Mouse (Mus musculus): ENCODE measurements around the gene Tada3. TPM values are rescaled to one million over a fixed set of nuclear protein-coding genes. Genes with fewer than 3 reads are reported as not detected.
A peak's percentile ranks its signal among the peaks of the same experiment; 100 is the strongest.

Tada3 gene
- polyA plus RNA-seq, 1 experiment from 2014 or later: 52.6 TPM

DNA sequence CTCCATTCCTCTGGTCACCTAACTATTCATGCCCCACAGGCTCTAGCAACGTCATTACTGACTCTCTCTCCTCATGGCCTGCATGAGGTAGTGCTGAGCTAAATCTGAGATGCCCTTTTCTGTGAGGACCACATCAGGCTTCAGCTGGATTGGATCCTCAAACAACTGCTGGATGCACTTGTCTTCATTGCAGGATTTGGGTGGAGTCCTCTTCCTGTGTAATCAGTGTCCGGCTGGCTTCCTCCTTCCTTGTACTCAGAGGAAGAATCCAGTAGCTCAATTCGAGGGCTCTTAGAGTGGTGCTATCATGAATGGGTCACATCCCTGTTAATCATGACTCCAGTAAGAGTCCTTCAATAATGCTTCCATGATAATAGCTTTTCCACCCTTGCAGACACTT, 24.0 kb downstream of the Tada3 start:
- no peak overlapping the region for H3K9ac ChIP-seq (ENCODE audit: low read length)
- H3K27me3 ChIP-seq (ENCODE audit: control insufficient read depth, insufficient read depth, low read depth, low read length): no peaks in the 10 kb centered on the region
- no peak overlapping the region for H3K4me3 ChIP-seq (ENCODE audit: low read length)
- WGBS: 60% methylated on average over 3 of the region's 3 CpGs
- H3K9me3 ChIP-seq (ENCODE audit: control insufficient read depth, low read length): no peaks in the 10 kb centered on the region
- no peak for ATAC-seq (ENCODE audit: low read depth)
- H3K4me2 ChIP-seq (ENCODE audit: low read depth, low read length): no peak overlapping the region
- H3K4me1 ChIP-seq (replicated peaks; ENCODE audit: control insufficient read depth, insufficient read depth, low read length): no peaks in the 10 kb centered on the region
- no peak overlapping the region for H3K27ac ChIP-seq (ENCODE audit: low read length)
- H3K36me3 ChIP-seq (ENCODE audit: control insufficient read depth, insufficient read depth, low read length): no peaks in the 10 kb centered on the region

GRCm38 (mm10) chr6:113352820-113353219, 24.9 kb downstream of the Tada3 start:
- no peak overlapping the region for H3K4me3 ChIP-seq (ENCODE audit: low read length)
- no peak overlapping the region for H3K4me2 ChIP-seq (ENCODE audit: low read depth, low read length)
- H3K27me3 ChIP-seq (ENCODE audit: control insufficient read depth, insufficient read depth, low read depth, low read length): no peaks in the 10 kb centered on the region
- 63% methylated on average over 3 of the region's 3 CpGs for WGBS
- H3K27ac ChIP-seq (ENCODE audit: low read length): no peak overlapping the region
- no peaks in the 10 kb centered on the region for H3K4me1 ChIP-seq (replicated peaks; ENCODE audit: control insufficient read depth, insufficient read depth, low read length)
- ATAC-seq (ENCODE audit: low read depth): no peak
- no peaks in the 10 kb centered on the region for H3K9me3 ChIP-seq (ENCODE audit: control insufficient read depth, low read length)
- H3K36me3 ChIP-seq (ENCODE audit: control insufficient read depth, insufficient read depth, low read length): no peaks in the 10 kb centered on the region
- H3K9ac ChIP-seq (ENCODE audit: low read length): no peak overlapping the region

DNA sequence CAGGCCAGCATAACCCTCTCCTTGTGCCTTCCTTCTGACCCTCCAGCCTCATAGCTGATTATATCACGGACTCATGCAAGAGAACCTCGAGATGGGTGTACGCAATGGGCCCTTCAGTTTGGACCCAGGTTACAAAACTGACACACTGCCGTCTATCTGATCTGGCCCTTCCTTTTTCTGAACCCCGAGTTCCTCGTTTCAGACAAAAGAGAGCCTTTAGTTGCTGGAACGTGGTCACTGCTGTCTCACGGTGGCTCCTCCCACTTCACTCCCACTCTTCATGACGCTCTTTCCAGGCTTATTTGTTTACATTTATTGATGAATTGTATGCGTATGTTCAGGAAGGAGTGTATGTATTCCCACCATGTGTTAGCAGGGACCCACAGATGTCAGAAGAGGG, 26.0 kb downstream of the Tada3 start:
- no peaks in the 10 kb centered on the region for H3K4me1 ChIP-seq (replicated peaks; ENCODE audit: control insufficient read depth, insufficient read depth, low read length)
- no peak for ATAC-seq (ENCODE audit: low read depth)
- no peak overlapping the region for H3K27ac ChIP-seq (ENCODE audit: low read length)
- no peaks in the 10 kb centered on the region for H3K9me3 ChIP-seq (ENCODE audit: control insufficient read depth, low read length)
- no peaks in the 10 kb centered on the region for H3K27me3 ChIP-seq (ENCODE audit: control insufficient read depth, insufficient read depth, low read depth, low read length)
- 46% methylated on average over 10 of the region's 10 CpGs for WGBS
- no peaks in the 10 kb centered on the region for H3K36me3 ChIP-seq (ENCODE audit: control insufficient read depth, insufficient read depth, low read length)
- no peak overlapping the region for H3K4me3 ChIP-seq (ENCODE audit: low read length)
- no peak overlapping the region for H3K9ac ChIP-seq (ENCODE audit: low read length)
- H3K4me2 ChIP-seq (ENCODE audit: low read depth, low read length): no peak overlapping the region

- no peak overlapping the region for H3K4me3 ChIP-seq (ENCODE audit: low read length)
- no peak for ATAC-seq (ENCODE audit: low read depth)
- no peak overlapping the region for H3K9ac ChIP-seq (ENCODE audit: low read length)
- no peaks in the 10 kb centered on the region for H3K36me3 ChIP-seq (ENCODE audit: control insufficient read depth, insufficient read depth, low read length)
- no peaks in the 10 kb centered on the region for H3K9me3 ChIP-seq (ENCODE audit: control insufficient read depth, low read length)
- no peaks in the 10 kb centered on the region for H3K27me3 ChIP-seq (ENCODE audit: control insufficient read depth, insufficient read depth, low read depth, low read length)
- WGBS: 68% methylated on average over 1 of the region's 1 CpGs
- no peak overlapping the region for H3K27ac ChIP-seq (ENCODE audit: low read length)
- H3K4me1 ChIP-seq (replicated peaks; ENCODE audit: control insufficient read depth, insufficient read depth, low read length): no peaks in the 10 kb centered on the region
- no peak overlapping the region for H3K4me2 ChIP-seq (ENCODE audit: low read depth, low read length)
Measured at GRCm38 (mm10) chr6:113351161-113351560, 26.5 kb downstream of the Tada3 start.

- no peak for ATAC-seq (ENCODE audit: low read depth)
- Histone ChIP-seq H3K27ac (ENCODE audit: low read length) (no peak overlapping the region), H3K4me3 (ENCODE audit: low read length) (no peak overlapping the region), H3K9me3 (ENCODE audit: control insufficient read depth, low read length) (no peaks in the 10 kb centered on the region), H3K9ac (ENCODE audit: low read length) (no peak overlapping the region), H3K36me3 (ENCODE audit: control insufficient read depth, insufficient read depth, low read length) (no peaks in the 10 kb centered on the region), H3K4me2 (ENCODE audit: low read depth, low read length) (no peak overlapping the region), H3K4me1 (replicated peaks; ENCODE audit: control insufficient read depth, insufficient read depth, low read length) (no peaks in the 10 kb centered on the region), H3K27me3 (ENCODE audit: control insufficient read depth, insufficient read depth, low read depth, low read length) (no peaks in the 10 kb centered on the region)
Measured at GRCm38 (mm10) chr6:113350538-113350937, 27.1 kb downstream of the Tada3 start.

DNA sequence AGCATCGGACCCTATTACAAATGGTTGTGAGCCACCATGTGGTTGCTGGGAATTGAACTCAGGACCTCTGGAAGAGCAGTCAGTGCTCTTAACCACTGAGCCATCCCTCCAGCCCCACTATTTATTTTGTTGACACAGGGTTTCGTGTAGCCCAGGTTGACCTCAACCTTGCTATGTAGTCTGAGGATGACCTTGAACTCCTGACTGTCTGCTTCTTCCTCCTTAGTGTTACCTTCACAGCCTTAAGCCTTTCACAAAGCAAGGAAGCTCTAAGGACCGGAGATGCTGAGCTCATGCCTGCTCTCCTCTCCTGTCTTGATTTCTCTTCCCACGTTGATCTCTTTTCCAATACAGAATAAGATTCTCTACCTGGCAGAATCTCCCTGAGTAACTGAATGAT, 30.8 kb downstream of the Tada3 start:
- Histone ChIP-seq H3K9ac (ENCODE audit: low read length) (no peak overlapping the region), H3K27me3 (ENCODE audit: control insufficient read depth, insufficient read depth, low read depth, low read length) (no peaks in the 10 kb centered on the region), H3K27ac (ENCODE audit: low read length) (no peak overlapping the region), H3K36me3 (ENCODE audit: control insufficient read depth, insufficient read depth, low read length) (no peaks in the 10 kb centered on the region), H3K4me1 (replicated peaks; ENCODE audit: control insufficient read depth, insufficient read depth, low read length) (peaks cover 24% of the 10 kb centered on the region), H3K4me2 (ENCODE audit: low read depth, low read length) (no peak overlapping the region), H3K4me3 (ENCODE audit: low read length) (no peak overlapping the region), H3K9me3 (ENCODE audit: control insufficient read depth, low read length) (no peaks in the 10 kb centered on the region)
- no peak for ATAC-seq (ENCODE audit: low read depth)
- WGBS: 65% methylated on average over 4 of the region's 4 CpGs

DNA sequence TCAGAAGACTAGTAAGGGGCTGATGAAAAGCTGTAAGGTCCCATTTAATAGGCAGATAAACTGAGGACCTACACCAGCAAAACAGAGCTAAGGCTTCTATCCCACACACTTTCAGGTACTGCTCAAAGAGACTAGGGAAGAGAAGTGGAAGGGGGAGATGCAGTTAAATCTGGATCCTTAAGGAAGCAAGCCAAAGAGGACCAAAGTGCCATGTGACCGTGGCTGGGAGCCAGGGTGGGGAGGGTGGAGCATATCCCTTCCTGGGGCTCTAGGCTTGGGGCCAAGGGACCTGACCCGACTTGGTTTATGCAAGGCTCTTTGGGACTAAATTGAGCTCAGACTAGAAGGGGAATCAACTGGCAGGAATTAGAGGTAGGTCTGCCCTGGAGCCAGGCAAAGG, 33.4 kb downstream of the Tada3 start:
- peak; percentile 76 for ATAC-seq (ENCODE audit: low read depth)
- WGBS: 12% methylated on average over 2 of the region's 2 CpGs
- peak overlapping the region; percentile 85 for H3K4me2 ChIP-seq (ENCODE audit: low read depth, low read length)
- peaks cover 27% of the 10 kb centered on the region for H3K4me1 ChIP-seq (replicated peaks; ENCODE audit: control insufficient read depth, insufficient read depth, low read length)
- peak overlapping the region; percentile 97 for H3K9ac ChIP-seq (ENCODE audit: low read length)
- no peaks in the 10 kb centered on the region for H3K27me3 ChIP-seq (ENCODE audit: control insufficient read depth, insufficient read depth, low read depth, low read length)
- H3K4me3 ChIP-seq (ENCODE audit: low read length): no peak overlapping the region
- no peaks in the 10 kb centered on the region for H3K9me3 ChIP-seq (ENCODE audit: control insufficient read depth, low read length)
- peak overlapping the region; percentile 66 for H3K27ac ChIP-seq (ENCODE audit: low read length)
- H3K36me3 ChIP-seq (ENCODE audit: control insufficient read depth, insufficient read depth, low read length): no peaks in the 10 kb centered on the region; the same call in 1 of the 2 replicates

DNA sequence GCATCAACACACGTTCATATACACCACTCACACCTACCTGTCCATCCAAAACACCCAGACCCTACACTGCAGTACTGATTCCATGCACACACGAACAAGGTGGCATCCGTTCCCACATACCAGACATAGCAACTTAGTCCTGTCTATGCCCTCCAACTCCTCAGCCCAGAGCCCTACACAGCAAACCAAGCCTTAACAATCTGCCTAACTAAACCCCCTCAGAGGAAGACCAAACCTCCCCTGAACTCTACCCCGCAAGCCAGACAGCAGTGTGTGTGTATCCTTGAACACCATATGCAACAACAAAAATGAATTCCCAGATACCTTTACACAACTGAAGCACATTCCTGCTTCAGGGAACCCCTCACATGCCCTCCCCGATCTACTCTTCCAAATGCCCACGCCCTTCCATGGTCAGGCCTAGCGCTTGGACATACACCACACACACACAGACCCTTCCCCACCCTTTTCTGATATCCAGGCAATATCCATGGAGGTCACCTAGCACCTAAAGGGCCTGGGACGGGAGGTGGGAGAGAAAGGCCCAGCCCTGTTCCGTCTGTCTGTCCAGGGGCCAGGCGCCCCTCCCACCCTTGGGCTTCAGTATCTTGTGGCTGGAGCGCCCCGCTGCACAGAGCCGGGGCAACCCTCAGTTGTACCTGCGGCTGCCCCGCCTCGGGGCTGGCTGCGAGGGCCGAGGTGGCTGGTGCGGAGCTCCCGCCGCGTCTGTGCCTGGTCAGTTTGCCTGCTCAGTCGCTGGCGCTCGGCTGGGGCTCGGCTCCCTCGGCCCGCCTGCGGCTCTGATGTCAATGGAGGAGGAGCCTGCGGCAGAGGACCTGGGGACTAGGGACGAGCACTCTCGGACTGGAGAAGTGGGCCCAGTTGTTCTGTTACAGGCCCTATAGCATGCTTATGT, 34.2 kb downstream of the Tada3 start, which contains the start of gene Camk1:
Camk1 (minus strand) TSS at position 808 of the 916 bp plus-strand sequence.
- Histone ChIP-seq H3K4me1 (replicated peaks; ENCODE audit: control insufficient read depth, insufficient read depth, low read length) (peaks cover 27% of the 10 kb centered on the region), H3K9me3 (ENCODE audit: control insufficient read depth, low read length) (no peaks in the 10 kb centered on the region), H3K27me3 (ENCODE audit: control insufficient read depth, insufficient read depth, low read depth, low read length) (no peaks in the 10 kb centered on the region), H3K4me3 (ENCODE audit: low read length) (peak within 1 kb of the TSS; percentile 83), H3K36me3 (ENCODE audit: control insufficient read depth, insufficient read depth, low read length) (peaks cover 2% of the 10 kb centered on the region; the same call in 1 of the 2 replicates), H3K4me2 (ENCODE audit: low read depth, low read length) (peak within 1 kb of the TSS; percentile 85), H3K9ac (ENCODE audit: low read length) (peak within 1 kb of the TSS; percentile 97), H3K27ac (ENCODE audit: low read length) (peak within 1 kb of the TSS; percentile 66)
- peak; percentile 94 for ATAC-seq (ENCODE audit: low read depth)
- WGBS: 9% methylated on average over 32 of the region's 32 CpGs

GRCm38 (mm10) chr6:113342297-113342696, 35.4 kb downstream of the Tada3 start:
- Histone ChIP-seq H3K4me2 (ENCODE audit: low read depth, low read length) (peak overlapping the region; percentile 85), H3K27ac (ENCODE audit: low read length) (no peak overlapping the region), H3K36me3 (ENCODE audit: control insufficient read depth, insufficient read depth, low read length) (peaks cover 8% of the 10 kb centered on the region; the same call in 1 of the 2 replicates), H3K9me3 (ENCODE audit: control insufficient read depth, low read length) (no peaks in the 10 kb centered on the region), H3K4me3 (ENCODE audit: low read length) (peak overlapping the region; percentile 83; the same call in 1 of the 2 replicates), H3K4me1 (replicated peaks; ENCODE audit: control insufficient read depth, insufficient read depth, low read length) (peaks cover 29% of the 10 kb centered on the region), H3K9ac (ENCODE audit: low read length) (no peak overlapping the region), H3K27me3 (ENCODE audit: control insufficient read depth, insufficient read depth, low read depth, low read length) (no peaks in the 10 kb centered on the region)
- 17% methylated on average over 4 of the region's 7 CpGs for WGBS
- ATAC-seq (ENCODE audit: low read depth): no peak

Data from lung, embryonic 16.5 days (tissue).